ENCODE assay signal across 12 mouse cellular contexts in genomic region chr15:101233183-101233582, GRCm38 (mm10). TPM values are rescaled to one million over a fixed set of nuclear protein-coding genes. Genes with fewer than 3 reads are reported as not detected.
DNase-seq lines count a peak whose midpoint lies in the region; ATAC-seq and TF ChIP-seq lines count a peak whose summit lies in the region.
"Had no signal": no experiment of that assay in that cellular context is flagged by ENCODE, and none has a peak within 500 bp of the region (broad histone marks: within the 10 kb centered on the region; RNA-seq: fewer than 3 reads in every experiment).

No protein-coding gene starts in this region.

- H3K4me2 ChIP-seq in hindbrain, postnatal 0 days (ENCODE audit: low read depth, low read length) = no peak overlapping the region
- H3K4me2 ChIP-seq in hindbrain, embryonic 11.5 days (replicated peaks; ENCODE audit: low read depth, low read length) = no peak overlapping the region
- H3K4me2 ChIP-seq in limb, embryonic 12.5 days = no peak overlapping the region

- TF ChIP-seq CTCF in hindbrain, postnatal 0 days (IDR thresholded peaks at IDR 0.05; ENCODE audit: low read depth) = no peak
- TF ChIP-seq CTCF in small intestine, adult 2 months (IDR thresholded peaks at IDR 0.05; ENCODE audit: extremely low read depth, insufficient read length, insufficient replicate concordance, low read depth, low read length) = no peak

- no peak overlapping the region for H3K27ac ChIP-seq in hindbrain, postnatal 0 days
- H3K27ac ChIP-seq in hindbrain, embryonic 11.5 days (ENCODE audit: low read depth, low read length) = no peak overlapping the region
- 0 out of 2 replicates have a peak overlapping the region, but pooled peaks have one; percentile 40 for H3K27ac ChIP-seq in embryonic facial prominence, embryonic 10.5 days (replicated peaks)
- H3K27ac ChIP-seq in limb, embryonic 12.5 days = 0 out of 2 replicates have a peak overlapping the region, but pooled peaks have one; percentile 53
- H3K27ac ChIP-seq in small intestine, adult 2 months (ENCODE audit: insufficient read depth, low read depth, low read length) = peak overlapping the region; percentile 98
- H3K27ac ChIP-seq in hindbrain, embryonic 10.5 days = no peak overlapping the region
- H3K27ac ChIP-seq: macrophage had no signal

- DNase-seq in hindbrain, postnatal 0 days (ENCODE audit: low spot score) = no peak
- no peak for DNase-seq in hindbrain, embryonic 11.5 days (ENCODE audit: low spot score)
- DNase-seq in embryonic facial prominence, embryonic 10.5 days (ENCODE audit: low spot score) = no peak
- no peak for DNase-seq in right cerebral cortex, adult 2 months (ENCODE audit: low spot score in 2 of 2)
- DNase-seq in hindbrain, embryonic 10.5 days (ENCODE audit: low spot score) = no peak
- DNase-seq: adrenal gland, postnatal 10 days; kidney, adult 8-10 months; left cerebral cortex, postnatal 4 days had no signal

- H3K36me3 ChIP-seq in hindbrain, postnatal 0 days (ENCODE audit: insufficient read depth, low read length) = no peaks in the 10 kb centered on the region
- no peaks in the 10 kb centered on the region for H3K36me3 ChIP-seq in hindbrain, embryonic 11.5 days (ENCODE audit: control insufficient read depth, insufficient read depth, low read length)
- peaks cover 46% of the 10 kb centered on the region for H3K36me3 ChIP-seq in embryonic facial prominence, embryonic 10.5 days (replicated peaks)
- H3K36me3 ChIP-seq in limb, embryonic 12.5 days = peaks cover 50% of the 10 kb centered on the region
- no peaks in the 10 kb centered on the region for H3K36me3 ChIP-seq in small intestine, adult 2 months (ENCODE audit: control insufficient read depth, insufficient read depth, low read length)
- H3K36me3 ChIP-seq in hindbrain, embryonic 10.5 days = peaks cover 41% of the 10 kb centered on the region

- no peaks in the 10 kb centered on the region for H3K9me3 ChIP-seq in hindbrain, postnatal 0 days (ENCODE audit: low read length)
- H3K9me3 ChIP-seq in hindbrain, embryonic 11.5 days (ENCODE audit: control insufficient read depth, low read length) = no peaks in the 10 kb centered on the region
- H3K9me3 ChIP-seq in embryonic facial prominence, embryonic 10.5 days = peaks cover 6% of the 10 kb centered on the region; the same call in 1 of the 2 replicates
- no peaks in the 10 kb centered on the region for H3K9me3 ChIP-seq in limb, embryonic 12.5 days
- no peaks in the 10 kb centered on the region for H3K9me3 ChIP-seq in hindbrain, embryonic 10.5 days

- 0 out of 2 replicates have a peak, but pooled peaks have one; percentile 4 for ATAC-seq in hindbrain, postnatal 0 days
- no peak for ATAC-seq in hindbrain, embryonic 11.5 days (ENCODE audit: low FRiP score)
- ATAC-seq in limb, embryonic 12.5 days (ENCODE audit: insufficient number of reproducible peaks, insufficient read depth, low FRiP score, low TSS enrichment, low read depth) = no peak

- no peak overlapping the region for H3K9ac ChIP-seq in hindbrain, postnatal 0 days (replicated peaks; ENCODE audit: low read length)
- no peak overlapping the region for H3K9ac ChIP-seq in hindbrain, embryonic 11.5 days (ENCODE audit: low read depth, low read length)
- no peak overlapping the region for H3K9ac ChIP-seq in limb, embryonic 12.5 days (replicated peaks)

- no peaks in the 10 kb centered on the region for H3K4me1 ChIP-seq in hindbrain, postnatal 0 days (ENCODE audit: insufficient read depth, low read length)
- H3K4me1 ChIP-seq in hindbrain, embryonic 11.5 days (replicated peaks; ENCODE audit: control insufficient read depth, insufficient read depth, low read length) = no peaks in the 10 kb centered on the region; the same call in 1 of the 2 replicates
- H3K4me1 ChIP-seq in embryonic facial prominence, embryonic 10.5 days = peaks cover 64% of the 10 kb centered on the region
- H3K4me1 ChIP-seq in limb, embryonic 12.5 days (replicated peaks) = peaks cover 47% of the 10 kb centered on the region
- H3K4me1 ChIP-seq in small intestine, adult 2 months (ENCODE audit: control insufficient read depth, insufficient read depth, insufficient read length, low read length) = peaks cover 40% of the 10 kb centered on the region
- H3K4me1 ChIP-seq in hindbrain, embryonic 10.5 days (replicated peaks) = peaks cover 39% of the 10 kb centered on the region

- no peak for TF ChIP-seq POLR2A in small intestine, adult 2 months (IDR thresholded peaks at IDR 0.05; ENCODE audit: low read depth, low read length)

- H3K27me3 ChIP-seq in hindbrain, postnatal 0 days (ENCODE audit: insufficient read depth, low read length) = no peaks in the 10 kb centered on the region
- H3K27me3 ChIP-seq in hindbrain, embryonic 11.5 days (ENCODE audit: control insufficient read depth, insufficient read depth, low read length) = peaks cover 3% of the 10 kb centered on the region; the same call in 1 of the 2 replicates
- peaks cover 40% of the 10 kb centered on the region for H3K27me3 ChIP-seq in embryonic facial prominence, embryonic 10.5 days (replicated peaks; ENCODE audit: low read depth, poor library complexity, severe bottlenecking)
- peaks cover 11% of the 10 kb centered on the region; the same call in 1 of the 2 replicates for H3K27me3 ChIP-seq in limb, embryonic 12.5 days
- H3K27me3 ChIP-seq in small intestine, adult 2 months (ENCODE audit: control insufficient read depth, insufficient read depth, low read length) = no peaks in the 10 kb centered on the region
- peaks cover 48% of the 10 kb centered on the region for H3K27me3 ChIP-seq in hindbrain, embryonic 10.5 days (ENCODE audit: insufficient read depth, poor library complexity, severe bottlenecking)

- no peak overlapping the region for H3K4me3 ChIP-seq in hindbrain, postnatal 0 days (ENCODE audit: low read length)
- H3K4me3 ChIP-seq in hindbrain, embryonic 11.5 days (ENCODE audit: low read depth, low read length) = no peak overlapping the region
- no peak overlapping the region for H3K4me3 ChIP-seq in embryonic facial prominence, embryonic 10.5 days
- no peak overlapping the region for H3K4me3 ChIP-seq in limb, embryonic 12.5 days (replicated peaks)
- no peak overlapping the region for H3K4me3 ChIP-seq in small intestine, adult 2 months (ENCODE audit: low read depth, low read length)
- no peak overlapping the region for H3K4me3 ChIP-seq in hindbrain, embryonic 10.5 days
- H3K4me3 ChIP-seq: erythroblast, embryonic 14.5 days had no signal

- WGBS in hindbrain, postnatal 0 days = 82% methylated on average over 3 of the region's 3 CpGs
- 88% methylated on average over 3 of the region's 3 CpGs for WGBS in hindbrain, embryonic 11.5 days
- WGBS in embryonic facial prominence, embryonic 10.5 days = 86% methylated on average over 3 of the region's 3 CpGs
- 83% methylated on average over 3 of the region's 3 CpGs for WGBS in limb, embryonic 12.5 days
- 36% methylated on average over 3 of the region's 3 CpGs for WGBS in small intestine, adult 2 months
- 82% methylated on average over 3 of the region's 3 CpGs for whole genome bisulfite sequencing in hindbrain, embryonic 10.5 days

RNA-seq across cellular contexts. Expression of gene Grasp, which starts 9.2 kb away (rescaled TPM):
- total RNA-seq in hindbrain, postnatal 0 days (2014; rRNA removed) = 6.7 and 8.7 TPM in 2 replicates
- polyA plus RNA-seq in hindbrain, postnatal 0 days (2015; fragmentation: Nextera tagmentation; extraction: Ambion mirVana) = 1.5 and 1.6 TPM in 2 replicates
- 4.5 and 5.0 TPM in 2 replicates for polyA plus RNA-seq in hindbrain, embryonic 11.5 days (2014; fragmentation: Nextera tagmentation; extraction: Ambion mirVana)
- polyA plus RNA-seq in embryonic facial prominence, embryonic 10.5 days (2016; fragmentation: Nextera tagmentation; extraction: Ambion mirVana) = 5.3 and 6.7 TPM in 2 replicates
- polyA plus RNA-seq in limb, embryonic 12.5 days (2016; fragmentation: Nextera tagmentation; extraction: Ambion mirVana) = 7.9 and 10.5 TPM in 2 replicates
- polyA plus RNA-seq in small intestine, adult 2 months (2012; rRNA removed) = 7.3 and 8.5 TPM in 2 replicates
- polyA plus RNA-seq in hindbrain, embryonic 10.5 days (2016; fragmentation: Nextera tagmentation; extraction: Ambion mirVana) = 5.5 and 5.8 TPM in 2 replicates

RNA-seq across cellular contexts. Expression of gene Nr4a1, which starts 20.9 kb away (rescaled TPM):
- 9.3 and 10.3 TPM in 2 replicates for total RNA-seq in hindbrain, postnatal 0 days (2014; rRNA removed)
- 5.3 and 6.5 TPM in 2 replicates for polyA plus RNA-seq in hindbrain, postnatal 0 days (2015; fragmentation: Nextera tagmentation; extraction: Ambion mirVana)
- polyA plus RNA-seq in hindbrain, embryonic 11.5 days (2014; fragmentation: Nextera tagmentation; extraction: Ambion mirVana) = 2.2 and 2.9 TPM in 2 replicates
- polyA plus RNA-seq in embryonic facial prominence, embryonic 10.5 days (2016; fragmentation: Nextera tagmentation; extraction: Ambion mirVana) = 4.7 and 5.3 TPM in 2 replicates
- polyA plus RNA-seq in limb, embryonic 12.5 days (2016; fragmentation: Nextera tagmentation; extraction: Ambion mirVana) = 5.5 and 7.0 TPM in 2 replicates
- polyA plus RNA-seq in small intestine, adult 2 months (2012; rRNA removed) = 6.5 and 9.7 TPM in 2 replicates
- 4.8 and 5.1 TPM in 2 replicates for polyA plus RNA-seq in hindbrain, embryonic 10.5 days (2016; fragmentation: Nextera tagmentation; extraction: Ambion mirVana)

RNA-seq across cellular contexts. Expression of gene Atg101, which starts 50.9 kb away (rescaled TPM):
- total RNA-seq in hindbrain, postnatal 0 days (2014; rRNA removed) = 44.1 and 52.3 TPM in 2 replicates
- 69.1 and 75.3 TPM in 2 replicates for polyA plus RNA-seq in hindbrain, postnatal 0 days (2015; fragmentation: Nextera tagmentation; extraction: Ambion mirVana)
- 66.5 and 69.6 TPM in 2 replicates for polyA plus RNA-seq in hindbrain, embryonic 11.5 days (2014; fragmentation: Nextera tagmentation; extraction: Ambion mirVana)
- 86.5 and 91.5 TPM in 2 replicates for polyA plus RNA-seq in embryonic facial prominence, embryonic 10.5 days (2016; fragmentation: Nextera tagmentation; extraction: Ambion mirVana)
- 66.9 and 67.4 TPM in 2 replicates for polyA plus RNA-seq in limb, embryonic 12.5 days (2016; fragmentation: Nextera tagmentation; extraction: Ambion mirVana)
- 13.7 and 38.4 TPM in 2 replicates for polyA plus RNA-seq in small intestine, adult 2 months (2012; rRNA removed)
- polyA plus RNA-seq in hindbrain, embryonic 10.5 days (2016; fragmentation: Nextera tagmentation; extraction: Ambion mirVana) = 79.0 and 82.1 TPM in 2 replicates

RNA-seq across cellular contexts. Expression of gene Acvr1b, which starts 59.3 kb away (rescaled TPM):
- 74.5 and 86.2 TPM in 2 replicates for total RNA-seq in hindbrain, postnatal 0 days (2014; rRNA removed)
- polyA plus RNA-seq in hindbrain, postnatal 0 days (2015; fragmentation: Nextera tagmentation; extraction: Ambion mirVana) = 14.0 and 14.6 TPM in 2 replicates
- polyA plus RNA-seq in hindbrain, embryonic 11.5 days (2014; fragmentation: Nextera tagmentation; extraction: Ambion mirVana) = 16.2 and 17.1 TPM in 2 replicates
- 5.5 and 6.2 TPM in 2 replicates for polyA plus RNA-seq in embryonic facial prominence, embryonic 10.5 days (2016; fragmentation: Nextera tagmentation; extraction: Ambion mirVana)
- 7.3 and 8.2 TPM in 2 replicates for polyA plus RNA-seq in limb, embryonic 12.5 days (2016; fragmentation: Nextera tagmentation; extraction: Ambion mirVana)
- 21.5 and 46.0 TPM in 2 replicates for polyA plus RNA-seq in small intestine, adult 2 months (2012; rRNA removed)
- 6.3 and 10.9 TPM in 2 replicates for polyA plus RNA-seq in hindbrain, embryonic 10.5 days (2016; fragmentation: Nextera tagmentation; extraction: Ambion mirVana)

RNA-seq across cellular contexts. Expression of gene 6030408B16Rik, which starts 59.8 kb away (rescaled TPM):
- not detected in 2 replicates for total RNA-seq in hindbrain, postnatal 0 days (2014; rRNA removed)
- 0.15 and 0.30 TPM in 2 replicates for polyA plus RNA-seq in hindbrain, postnatal 0 days (2015; fragmentation: Nextera tagmentation; extraction: Ambion mirVana)
- polyA plus RNA-seq in hindbrain, embryonic 11.5 days (2014; fragmentation: Nextera tagmentation; extraction: Ambion mirVana) = 0.17 and 0.25 TPM in 2 replicates
- 0.59 and 0.71 TPM in 2 replicates for polyA plus RNA-seq in embryonic facial prominence, embryonic 10.5 days (2016; fragmentation: Nextera tagmentation; extraction: Ambion mirVana)
- 4.5 and 4.7 TPM in 2 replicates for polyA plus RNA-seq in limb, embryonic 12.5 days (2016; fragmentation: Nextera tagmentation; extraction: Ambion mirVana)
- polyA plus RNA-seq in small intestine, adult 2 months (2012; rRNA removed) = 0.14 and 0.24 TPM in 2 replicates
- 0.27 and 0.39 TPM in 2 replicates for polyA plus RNA-seq in hindbrain, embryonic 10.5 days (2016; fragmentation: Nextera tagmentation; extraction: Ambion mirVana)
- polyA plus RNA-seq: erythroblast, embryonic 14.5 days; macrophage had no signal

Comparison
In these comparisons a context has a peak if more than half of its experiments do, and no peak if none do; other contexts are left out.
1. H3K27ac ChIP-seq: peak in embryonic facial prominence, embryonic 10.5 days (single experiment), limb, embryonic 12.5 days (single experiment) and small intestine, adult 2 months (single experiment); none in hindbrain, postnatal 0 days (single experiment), hindbrain, embryonic 11.5 days (single experiment) and hindbrain, embryonic 10.5 days (single experiment).